Mouse (Mus musculus): ENCODE measurements at regions not wholly inside any gene's neighbourhood (a gene's known extent, or its start where the extent isn't known, plus 50 kb on each side); places are given as distances from the start of the nearest gene placed in this dataset.

- TF ChIP-seq POLR2A (IDR thresholded peaks at IDR 0.05; ENCODE audit: control insufficient read depth, low read depth, low read length) (no peak), CTCF (IDR thresholded peaks at IDR 0.05; ENCODE audit: control insufficient read depth, insufficient read depth, insufficient replicate concordance, low read depth, low read length) (no peak)
Measured at GRCm38 (mm10) chr15:56077838-56078567, 1399.4 kb downstream of the Slc22a22 start.

Measured in testis, adult 2 months (tissue).